Mouse (Mus musculus) liver, postnatal 0 days (tissue): Measurements from ENCODE around the gene Psmb2. TPM values are rescaled to one million over a fixed set of nuclear protein-coding genes. Genes with fewer than 3 reads are reported as not detected.

Experiments
- ATAC-seq: fragments of 200-750 bp; cut with Nextera tagmentation; 2 replicates; pipeline ENCODE4 v1.8.0; 2017; ENCODE audit warnings: mild to moderate bottlenecking, moderate library complexity
- DNase-seq: peaks from one replicate; pipeline ENCODE4 v3.0.0-alpha.2; 2016
- H3K27ac ChIP-seq: fragments of 300-500 bp; sonication (generic); 2 replicates; pipeline ENCODE4 v1.5.1; 2014; ENCODE audit warnings: antibody characterized with exemption, moderate library complexity, mild to moderate bottlenecking, low read depth
- H3K27me3 ChIP-seq: fragments of 300-500 bp; sonication (generic); 2 replicates; pipeline ENCODE4 v1.6.1; 2014; ENCODE audit warnings: low read length, control low read depth, mixed read lengths; ENCODE audit not compliant: insufficient read depth
- H3K36me3 ChIP-seq: fragments of 300-500 bp; sonication (generic); replicated peaks from 2 replicates; pipeline ENCODE4 v1.6.1; 2014; ENCODE audit warnings: mild to moderate bottlenecking, control low read depth, low read length, moderate library complexity, mixed read lengths; ENCODE audit not compliant: insufficient read depth
- H3K4me1 ChIP-seq: fragments of 300-500 bp; sonication (generic); 2 replicates; pipeline ENCODE4 v1.6.1; 2014; ENCODE audit warnings: antibody characterized with exemption, mild to moderate bottlenecking, control low read depth; ENCODE audit not compliant: insufficient read depth
- H3K4me2 ChIP-seq: fragments of 300-500 bp; sonication (generic); 2 replicates; pipeline ENCODE4 v1.6.1; 2014; ENCODE audit warnings: low read depth, mild to moderate bottlenecking, low read length, moderate library complexity, mixed read lengths
- H3K4me3 ChIP-seq: fragments of 300-500 bp; sonication (generic); 2 replicates; pipeline ENCODE4 v1.5.1; 2014; ENCODE audit warnings: low read depth, low read length
- H3K9ac ChIP-seq: fragments of 300-500 bp; sonication (generic); replicated peaks from 2 replicates; pipeline ENCODE4 v1.6.1; 2014; ENCODE audit warnings: mild to moderate bottlenecking, moderate library complexity
- H3K9me3 ChIP-seq: fragments of 300-500 bp; sonication (generic); 2 replicates; pipeline ENCODE4 v1.6.1; 2016; ENCODE audit warnings: mild to moderate bottlenecking, control low read depth, low read length, mixed read lengths
- CTCF ChIP-seq: sonication (generic); IDR thresholded peaks from 2 replicates; pipeline ENCODE4 v1.5.1; 2016; ENCODE audit warnings: antibody characterized with exemption, low read depth
- EP300 ChIP-seq: IDR thresholded peaks from 2 replicates; pipeline ENCODE4 v1.6.1; 2016; ENCODE audit warnings: antibody characterized with exemption, low read depth, mild to moderate bottlenecking
- WGBS: fragments of 180-500 bp; shearing (Covaris S2); extraction: QIAGEN DNeasy Blood & Tissue Kit; methylation state at CpG from one replicate; pipeline ENCODE4 v1.1.7; 2014; ENCODE audit not compliant: insufficient replicate concordance; 5-methylcytosine and 5-hydroxymethylcytosine counted together
- polyA plus RNA-seq: library from polyadenylated mRNA; unstranded; fragments of >200 nt; fragmentation: Nextera tagmentation; extraction: Ambion mirVana; gene quantifications from 2 replicates; pipeline ENCODE4 v1.2.1, GENCODE M21; 2015

The Psmb2 gene
- polyA plus RNA-seq, 1 experiment from 2014 or later, result 239 TPM

DNA sequence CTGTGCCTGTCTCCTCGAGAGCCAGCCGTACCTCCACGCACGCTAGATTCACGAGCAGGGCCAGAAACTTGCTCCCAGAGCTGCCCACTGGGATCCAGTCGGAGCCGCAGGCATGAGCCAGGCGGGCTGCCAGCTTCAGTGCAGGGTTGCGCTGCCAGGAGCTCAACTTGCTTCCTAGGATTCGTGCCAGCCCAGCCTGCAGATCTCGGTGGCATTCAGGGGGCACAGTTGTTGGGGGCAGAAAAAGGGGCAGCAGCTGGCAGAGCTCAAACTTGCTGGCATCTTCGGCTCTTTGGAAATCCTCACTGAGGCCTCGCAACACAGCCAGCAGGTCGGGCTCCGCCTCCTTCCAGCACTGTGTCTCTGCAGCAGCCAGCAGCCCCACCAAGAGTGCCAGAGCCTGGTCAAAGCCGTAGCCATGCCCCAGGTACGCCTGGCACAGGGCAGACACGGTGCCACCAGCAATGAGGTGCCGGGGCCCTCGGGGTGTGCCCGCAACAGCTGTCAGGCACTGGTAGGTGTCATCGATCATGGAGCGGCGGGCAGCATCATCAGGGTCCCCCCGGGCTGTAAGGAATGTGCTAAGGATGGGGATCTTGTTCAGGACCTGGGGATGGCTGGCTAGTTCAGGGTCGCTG lies 72.7 kb downstream of the Psmb2 start:
- ATAC-seq (no peak), DNase-seq (no peak)
- Histone ChIP-seq H3K4me3 (no peak overlapping the region), H3K4me1 (peaks cover 14% of the 10 kb centered on the region), H3K36me3 (peaks cover 24% of the 10 kb centered on the region), H3K27me3 (no peaks in the 10 kb centered on the region), H3K4me2 (no peak overlapping the region), H3K9me3 (no peaks in the 10 kb centered on the region), H3K27ac (no peak overlapping the region), H3K9ac (no peak overlapping the region)
- 88% methylated on average over 26 of the region's 26 CpGs for WGBS
- TF ChIP-seq CTCF (no peak), EP300 (no peak)

DNA sequence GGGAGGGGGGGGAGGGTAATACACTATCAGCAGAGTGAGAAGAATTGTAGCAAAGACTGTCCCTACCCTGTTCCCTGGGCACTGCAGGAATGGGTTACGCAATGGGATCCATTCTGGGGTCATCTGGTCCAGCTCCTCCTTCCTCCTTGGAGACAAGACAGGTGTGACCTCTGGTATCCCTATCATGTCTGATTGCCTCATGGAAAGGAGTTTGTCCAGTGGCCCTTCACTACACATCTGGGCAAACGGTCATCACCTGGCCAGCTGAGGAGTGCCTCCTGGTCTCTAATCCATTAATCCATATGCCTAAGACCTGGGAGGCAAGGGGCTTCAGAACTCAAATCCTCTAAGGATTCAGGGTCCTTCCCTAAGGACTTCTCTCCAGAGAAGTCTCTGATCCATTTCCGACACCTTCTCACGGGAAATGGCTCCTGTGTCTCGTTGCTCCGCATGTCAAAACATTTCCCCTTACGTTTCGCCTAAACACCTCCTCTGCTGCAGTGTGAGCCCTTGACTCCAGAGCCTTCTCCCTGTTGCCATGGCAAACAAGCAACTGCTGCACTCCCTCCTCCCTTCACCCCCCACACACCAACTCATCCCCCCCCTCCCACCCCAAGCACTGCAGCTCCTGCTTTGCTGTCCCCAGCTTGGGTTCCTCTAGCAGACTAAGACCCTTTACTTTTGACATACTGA lies 73.6 kb downstream of the Psmb2 start:
- Histone ChIP-seq H3K4me2 (no peak overlapping the region), H3K4me1 (peaks cover 16% of the 10 kb centered on the region), H3K9me3 (no peaks in the 10 kb centered on the region), H3K27me3 (no peaks in the 10 kb centered on the region), H3K27ac (no peak overlapping the region), H3K4me3 (no peak overlapping the region), H3K36me3 (peaks cover 17% of the 10 kb centered on the region), H3K9ac (no peak overlapping the region)
- TF ChIP-seq CTCF (no peak), EP300 (no peak)
- WGBS, result 86% methylated on average over 8 of the region's 8 CpGs
- ATAC-seq (no peak), DNase-seq (no peak)

DNA sequence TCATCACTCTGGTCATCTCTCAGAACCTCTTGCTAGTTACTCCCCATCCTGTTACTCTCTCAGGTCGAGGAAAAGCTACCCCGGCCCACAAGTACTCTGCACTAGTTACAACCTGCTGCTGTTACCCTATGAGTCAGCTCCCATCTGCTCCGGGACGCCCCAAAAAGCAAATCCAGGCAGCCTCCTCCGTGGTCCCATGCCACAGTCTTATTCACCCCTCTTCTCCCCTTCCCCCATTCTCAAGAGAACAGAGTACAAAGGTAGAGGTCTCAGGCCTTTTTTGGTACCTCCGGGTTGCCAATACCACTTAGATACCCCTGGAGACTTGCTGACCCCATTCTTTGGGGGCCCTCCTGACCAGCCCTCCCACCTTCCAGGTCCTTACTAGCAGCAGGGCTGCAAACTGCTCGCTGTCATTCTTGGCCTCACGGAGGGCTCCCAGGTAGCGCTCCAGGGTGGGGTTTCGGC lies 74.2 kb downstream of the Psmb2 start:
- H3K36me3 ChIP-seq, result peaks cover 11% of the 10 kb centered on the region
- H3K4me3 ChIP-seq, result no peak overlapping the region
- H3K27ac ChIP-seq, result no peak overlapping the region
- TF ChIP-seq CTCF (no peak), EP300 (no peak)
- H3K4me1 ChIP-seq, result peaks cover 16% of the 10 kb centered on the region
- WGBS, result 82% methylated on average over 10 of the region's 10 CpGs
- H3K4me2 ChIP-seq, result no peak overlapping the region
- H3K9me3 ChIP-seq, result no peaks in the 10 kb centered on the region
- DNase-seq (no peak), ATAC-seq (no peak)
- H3K27me3 ChIP-seq, result no peaks in the 10 kb centered on the region
- no peak overlapping the region for H3K9ac ChIP-seq

DNA sequence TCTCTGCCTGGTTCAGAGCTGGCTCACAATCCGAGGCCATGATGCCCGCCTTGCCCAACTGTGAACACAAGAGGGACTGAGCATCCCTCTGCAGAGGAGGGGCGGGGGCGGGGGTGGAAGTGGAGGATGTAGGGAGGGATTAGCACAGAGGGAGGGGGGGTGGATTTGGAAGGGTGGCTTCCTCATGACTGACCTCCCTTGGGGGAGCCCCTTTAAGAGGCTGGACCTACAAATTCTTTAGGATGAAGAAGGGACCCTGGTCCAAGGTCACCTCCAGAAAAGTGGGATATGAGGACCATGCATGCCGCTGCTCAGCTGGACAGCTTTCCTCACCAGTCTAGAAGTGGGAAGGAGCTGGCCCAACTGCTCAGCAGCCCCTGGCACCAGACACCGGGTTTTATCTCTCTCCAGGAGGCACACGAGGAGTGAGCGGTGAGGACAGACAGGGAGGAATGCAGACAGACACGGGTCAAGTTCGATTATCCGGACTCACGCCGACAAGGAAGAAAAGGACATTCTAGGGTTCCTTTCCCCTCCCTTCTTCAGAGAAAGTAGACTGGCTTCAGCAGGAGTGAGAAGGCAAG lies 74.7 kb downstream of the Psmb2 start:
- WGBS, result 19% methylated on average over 12 of the region's 13 CpGs
- peak overlapping the region; percentile 96 for H3K9ac ChIP-seq
- ATAC-seq (no peak), DNase-seq (no peak)
- H3K4me3 ChIP-seq, result peak overlapping the region; percentile 70
- peaks cover 16% of the 10 kb centered on the region for H3K4me1 ChIP-seq
- H3K9me3 ChIP-seq, result no peaks in the 10 kb centered on the region
- no peak overlapping the region for H3K27ac ChIP-seq
- no peaks in the 10 kb centered on the region for H3K27me3 ChIP-seq
- H3K36me3 ChIP-seq, result peaks cover 6% of the 10 kb centered on the region
- H3K4me2 ChIP-seq, result peak overlapping the region; percentile 89
- no peak for TF ChIP-seq CTCF
- TF ChIP-seq EP300, result no peak

DNA sequence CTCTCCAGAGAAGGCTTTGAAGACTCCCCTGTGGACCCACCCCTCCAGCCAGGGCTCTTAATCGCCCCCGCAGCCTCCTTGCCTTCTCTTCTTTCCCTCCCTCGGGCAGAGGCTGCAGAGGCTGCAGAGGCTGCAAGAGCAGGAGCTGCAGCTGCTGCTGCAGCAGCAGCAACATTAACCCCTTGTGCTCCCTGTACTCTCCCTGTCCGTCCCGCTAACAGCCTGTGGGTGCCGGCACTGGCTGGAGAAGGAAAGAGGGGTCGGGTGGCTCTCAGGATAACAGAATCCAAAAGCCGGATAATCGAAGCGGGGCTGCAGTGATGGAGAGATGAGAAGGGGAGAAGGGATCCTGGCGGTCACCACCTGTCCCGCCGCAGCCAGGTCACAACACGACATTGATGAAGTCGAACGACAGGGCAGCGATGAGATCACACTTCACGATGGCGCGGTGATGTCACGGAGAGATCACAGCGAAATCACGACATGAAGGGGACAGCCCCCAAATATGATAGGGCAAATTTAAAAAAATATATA lies 75.2 kb downstream of the Psmb2 start:
- Histone ChIP-seq H3K36me3 (peaks cover 4% of the 10 kb centered on the region; the same call in 1 of the 2 replicates), H3K9me3 (no peaks in the 10 kb centered on the region), H3K4me3 (peak overlapping the region; percentile 70), H3K9ac (peak overlapping the region; percentile 96), H3K4me2 (peak overlapping the region; percentile 89), H3K27ac (peak overlapping the region; percentile 95), H3K4me1 (peaks cover 16% of the 10 kb centered on the region), H3K27me3 (no peaks in the 10 kb centered on the region)
- ATAC-seq (peak; percentile 11), DNase-seq (no peak)
- TF ChIP-seq CTCF (no peak), EP300 (no peak)
- 0% methylated on average over 23 of the region's 23 CpGs for WGBS
